28 mouse cellular contexts compared by ENCODE assay signal in genomic region chr11:75191841-75192240, GRCm38 (mm10). TPM values are rescaled to one million over a fixed set of nuclear protein-coding genes. Genes with fewer than 3 reads are reported as not detected.
DNase-seq lines count a peak whose midpoint lies in the region; ATAC-seq lines count a peak whose summit lies in the region.
"Had no signal": no experiment of that assay in that cellular context is flagged by ENCODE, and none has a peak within 500 bp of the region (broad histone marks: within the 10 kb centered on the region; RNA-seq: fewer than 3 reads in every experiment).

No protein-coding gene starts in this region.

- ATAC-seq in heart, embryonic 14.5 days (ENCODE audit: insufficient number of reproducible peaks, insufficient read depth, low FRiP score, low read depth), result no peak
- no peak for ATAC-seq in midbrain, embryonic 11.5 days (ENCODE audit: low FRiP score)
- ATAC-seq: forebrain, embryonic 14.5 days; hindbrain, embryonic 16.5 days; lung, postnatal 0 days had no signal

- no peaks in the 10 kb centered on the region for H3K36me3 ChIP-seq in heart, embryonic 14.5 days (ENCODE audit: control insufficient read depth, insufficient read depth, low read length)
- no peaks in the 10 kb centered on the region for H3K36me3 ChIP-seq in midbrain, embryonic 11.5 days (ENCODE audit: control insufficient read depth, insufficient read depth, low read length)
- H3K36me3 ChIP-seq in midbrain, embryonic 10.5 days, result no peaks in the 10 kb centered on the region
- H3K36me3 ChIP-seq: embryonic facial prominence, embryonic 12.5 days; kidney, embryonic 15.5 days; limb, embryonic 10.5 days; limb, embryonic 15.5 days; liver, embryonic 13.5 days; stomach, embryonic 15.5 days had no signal

- peaks cover 22 to 47% of the 10 kb centered on the region in 2 experiments for H3K4me1 ChIP-seq in heart, embryonic 14.5 days (ENCODE audit: control insufficient read depth in 2 of 2, insufficient read depth in 2 of 2, low read length in 2 of 2)
- H3K4me1 ChIP-seq in midbrain, embryonic 11.5 days (ENCODE audit: control insufficient read depth, insufficient read depth, low read length), result peaks cover 33% of the 10 kb centered on the region
- peaks cover 72% of the 10 kb centered on the region for H3K4me1 ChIP-seq in midbrain, embryonic 10.5 days

- intact Hi-C loops in gastrocnemius, postnatal 14 days (cut with DNase I; ENCODE audit: low total_unique reads), result loop anchor here (5.0 kb wide), 2 partner anchors 40 to 100 kb away; no protein-coding TSS in a partner anchor
- intact Hi-C loops in heart, postnatal 25 days (cut with DNase I), result no loop called here

- H3K9ac ChIP-seq in heart, embryonic 14.5 days (ENCODE audit: low read length), result peak overlapping the region; percentile 30; the same call in 1 of the 2 replicates
- no peak overlapping the region for H3K9ac ChIP-seq in midbrain, embryonic 11.5 days (ENCODE audit: low read length)
- H3K9ac ChIP-seq: embryonic facial prominence, embryonic 12.5 days; kidney, embryonic 15.5 days; limb, embryonic 15.5 days; liver, embryonic 13.5 days; stomach, embryonic 15.5 days had no signal

- peak overlapping the region; percentile 1 for H3K4me2 ChIP-seq in heart, embryonic 14.5 days (ENCODE audit: low read length)
- H3K4me2 ChIP-seq in midbrain, embryonic 11.5 days, result no peak overlapping the region
- H3K4me2 ChIP-seq: embryonic facial prominence, embryonic 12.5 days; kidney, embryonic 15.5 days; limb, embryonic 15.5 days; liver, embryonic 13.5 days; stomach, embryonic 15.5 days had no signal

- H3K27ac ChIP-seq in heart, embryonic 14.5 days (replicated peaks in 1 of 2; ENCODE audit: control insufficient read depth in 1 of 2, insufficient read depth in 1 of 2, low read depth in 2 of 2, low read length in 2 of 2), result 0 out of 4 replicates have a peak overlapping the region, but pooled peaks of 1 of the 2 experiments have one; percentile 31
- no peak overlapping the region for H3K27ac ChIP-seq in midbrain, embryonic 11.5 days (ENCODE audit: low read depth, low read length)
- no peak overlapping the region for H3K27ac ChIP-seq in midbrain, embryonic 10.5 days (replicated peaks)
- H3K27ac ChIP-seq: embryonic facial prominence, embryonic 12.5 days; kidney, embryonic 15.5 days; limb, embryonic 15.5 days; liver, embryonic 13.5 days; stomach, embryonic 15.5 days had no signal

- peak; percentile 2 for DNase-seq in gastrocnemius, postnatal 10 days
- DNase-seq in gastrocnemius, postnatal 14 days, result no peak
- DNase-seq in heart, postnatal 25 days (ENCODE audit: low spot score), result no peak
- peak; percentile 80 for DNase-seq in midbrain, embryonic 11.5 days (ENCODE audit: low spot score, missing footprints)
- no peak for DNase-seq in midbrain, embryonic 10.5 days (ENCODE audit: low spot score)
- DNase-seq: adrenal gland, adult 2 months; adrenal gland, postnatal 36 days; B cell, adult 2 months; embryo, embryonic 11 days; gastrocnemius, postnatal 36 days; kidney, adult 18-20 months; kidney, postnatal 25 days; liver, embryonic 13.5 days; lung, adult 18-20 months; lung, postnatal 4 days; right cerebral cortex, postnatal 25 days; thymus, adult 18-20 months; thymus, postnatal 25 days had no signal

- H3K9me3 ChIP-seq in heart, embryonic 14.5 days (ENCODE audit: control insufficient read depth, low read length), result no peaks in the 10 kb centered on the region
- no peaks in the 10 kb centered on the region for H3K9me3 ChIP-seq in midbrain, embryonic 11.5 days (ENCODE audit: control insufficient read depth, low read length)
- no peaks in the 10 kb centered on the region for H3K9me3 ChIP-seq in midbrain, embryonic 10.5 days (replicated peaks)
- H3K9me3 ChIP-seq: embryonic facial prominence, embryonic 12.5 days; kidney, embryonic 15.5 days; limb, embryonic 10.5 days; limb, embryonic 15.5 days; liver, embryonic 13.5 days; megakaryocyte, embryonic 14.5 days; stomach, embryonic 15.5 days had no signal

- H3K27me3 ChIP-seq in heart, embryonic 14.5 days (ENCODE audit: control insufficient read depth, insufficient read depth, low read length), result peaks cover 23% of the 10 kb centered on the region
- peaks cover 51% of the 10 kb centered on the region for H3K27me3 ChIP-seq in midbrain, embryonic 11.5 days (ENCODE audit: control insufficient read depth, insufficient read depth, low read length)
- H3K27me3 ChIP-seq in midbrain, embryonic 10.5 days (ENCODE audit: low read depth, poor library complexity, severe bottlenecking), result peaks cover 63% of the 10 kb centered on the region

- H3K4me3 ChIP-seq in heart, embryonic 14.5 days (ENCODE audit: control insufficient read depth in 1 of 2, insufficient read depth in 1 of 2, low read depth in 1 of 2, low read length in 2 of 2), result no peak overlapping the region
- H3K4me3 ChIP-seq in midbrain, embryonic 11.5 days (ENCODE audit: low read depth, low read length), result no peak overlapping the region
- no peak overlapping the region for H3K4me3 ChIP-seq in midbrain, embryonic 10.5 days
- H3K4me3 ChIP-seq: embryonic facial prominence, embryonic 12.5 days; kidney, embryonic 15.5 days; limb, embryonic 15.5 days; liver, embryonic 13.5 days; megakaryocyte, embryonic 14.5 days; stomach, embryonic 15.5 days had no signal

- WGBS in heart, embryonic 14.5 days, result 28% methylated on average over 6 of the region's 6 CpGs
- 70% methylated on average over 6 of the region's 6 CpGs for WGBS in midbrain, embryonic 11.5 days
- 63% methylated on average over 6 of the region's 6 CpGs for WGBS in midbrain, embryonic 10.5 days

RNA-seq across cellular contexts. Expression of gene Dph1, which starts 0.8 kb away (rescaled TPM):
- total RNA-seq in gastrocnemius, postnatal 10 days (2021), result 1 to 10 TPM; 8.3 to 8.4 TPM
- 1 to 10 TPM; 6.6 to 6.9 TPM for total RNA-seq in gastrocnemius, postnatal 14 days (2021)
- 23.1 and 23.7 TPM in 2 replicates for polyA plus RNA-seq in heart, embryonic 14.5 days (2014; fragmentation: Nextera tagmentation; extraction: Ambion mirVana)
- 1 to 10 TPM; 7.4 to 9.0 TPM for total RNA-seq in heart, postnatal 25 days (2021)
- 15.3 and 17.3 TPM in 2 replicates for polyA plus RNA-seq in midbrain, embryonic 11.5 days (2014; fragmentation: Nextera tagmentation; extraction: Ambion mirVana)
- polyA plus RNA-seq in midbrain, embryonic 10.5 days (2016; fragmentation: Nextera tagmentation; extraction: Ambion mirVana), result 25.4 and 27.3 TPM in 2 replicates

RNA-seq across cellular contexts. Expression of gene Rtn4rl1, which starts 1.7 kb away (rescaled TPM):
- 1 to 10 TPM; 3.2 to 3.8 TPM for total RNA-seq in gastrocnemius, postnatal 10 days (2021)
- 1 to 10 TPM; 2.1 to 3.0 TPM for total RNA-seq in gastrocnemius, postnatal 14 days (2021)
- polyA plus RNA-seq in heart, embryonic 14.5 days (2014; fragmentation: Nextera tagmentation; extraction: Ambion mirVana), result 17.0 and 17.3 TPM in 2 replicates
- total RNA-seq in heart, postnatal 25 days (2021), result 1 to 10 TPM; 9.7 to 9.8 TPM
- polyA plus RNA-seq in midbrain, embryonic 11.5 days (2014; fragmentation: Nextera tagmentation; extraction: Ambion mirVana), result 4.6 TPM in 2 replicates
- 2.3 and 3.0 TPM in 2 replicates for polyA plus RNA-seq in midbrain, embryonic 10.5 days (2016; fragmentation: Nextera tagmentation; extraction: Ambion mirVana)

RNA-seq across cellular contexts. Expression of gene Ovca2, which starts 13.2 kb away (rescaled TPM):
- total RNA-seq in gastrocnemius, postnatal 10 days (2021), result 1 to 10 TPM; 4.7 to 5.1 TPM
- total RNA-seq in gastrocnemius, postnatal 14 days (2021), result 1 to 10 TPM; 3.6 to 4.1 TPM
- 19.4 and 19.7 TPM in 2 replicates for polyA plus RNA-seq in heart, embryonic 14.5 days (2014; fragmentation: Nextera tagmentation; extraction: Ambion mirVana)
- 1 to 10 TPM; 6.0 to 6.1 TPM for total RNA-seq in heart, postnatal 25 days (2021)
- 28.5 and 29.8 TPM in 2 replicates for polyA plus RNA-seq in midbrain, embryonic 11.5 days (2014; fragmentation: Nextera tagmentation; extraction: Ambion mirVana)
- 33.5 and 37.6 TPM in 2 replicates for polyA plus RNA-seq in midbrain, embryonic 10.5 days (2016; fragmentation: Nextera tagmentation; extraction: Ambion mirVana)

RNA-seq across cellular contexts. Expression of gene Hic1, which starts 22.5 kb away (rescaled TPM):
- total RNA-seq in gastrocnemius, postnatal 10 days (2021), result 10 to 100 TPM; 21.1 to 27.1 TPM
- total RNA-seq in gastrocnemius, postnatal 14 days (2021), result 10 to 100 TPM; 12.3 to 18.9 TPM
- polyA plus RNA-seq in heart, embryonic 14.5 days (2014; fragmentation: Nextera tagmentation; extraction: Ambion mirVana), result 6.4 and 6.8 TPM in 2 replicates
- total RNA-seq in heart, postnatal 25 days (2021), result 10 to 100 TPM; 15.3 to 19.2 TPM
- 0.34 and 0.57 TPM in 2 replicates for polyA plus RNA-seq in midbrain, embryonic 11.5 days (2014; fragmentation: Nextera tagmentation; extraction: Ambion mirVana)
- polyA plus RNA-seq in midbrain, embryonic 10.5 days (2016; fragmentation: Nextera tagmentation; extraction: Ambion mirVana), result 0.32 and 0.57 TPM in 2 replicates

Comparison
In these comparisons a context has a peak if more than half of its experiments do, and no peak if none do; other contexts are left out.
1. DNase-seq: peak in gastrocnemius, postnatal 10 days (single experiment) and midbrain, embryonic 11.5 days (single experiment); none in gastrocnemius, postnatal 14 days (single experiment), heart, postnatal 25 days (single experiment) and midbrain, embryonic 10.5 days (single experiment).